Mouse (Mus musculus) ES-Bruce4 (cell line): Measurements from ENCODE around the gene Marcksl1.

Experiments used
- CTCF ChIP-seq: IDR thresholded peaks from one replicate; pipeline ENCODE4 v1.8.1; 2011; ENCODE audit warnings: low read depth, low read length
- EP300 ChIP-seq: IDR thresholded peaks from 2 replicates; pipeline ENCODE4 v1.6.1; 2011; ENCODE audit warnings: low read depth, low read length; ENCODE audit not compliant: insufficient read depth
- POLR2A ChIP-seq: IDR thresholded peaks from one replicate; pipeline ENCODE4 v1.8.1; 2011; ENCODE audit warnings: low read length; ENCODE audit not compliant: insufficient read depth

DNA sequence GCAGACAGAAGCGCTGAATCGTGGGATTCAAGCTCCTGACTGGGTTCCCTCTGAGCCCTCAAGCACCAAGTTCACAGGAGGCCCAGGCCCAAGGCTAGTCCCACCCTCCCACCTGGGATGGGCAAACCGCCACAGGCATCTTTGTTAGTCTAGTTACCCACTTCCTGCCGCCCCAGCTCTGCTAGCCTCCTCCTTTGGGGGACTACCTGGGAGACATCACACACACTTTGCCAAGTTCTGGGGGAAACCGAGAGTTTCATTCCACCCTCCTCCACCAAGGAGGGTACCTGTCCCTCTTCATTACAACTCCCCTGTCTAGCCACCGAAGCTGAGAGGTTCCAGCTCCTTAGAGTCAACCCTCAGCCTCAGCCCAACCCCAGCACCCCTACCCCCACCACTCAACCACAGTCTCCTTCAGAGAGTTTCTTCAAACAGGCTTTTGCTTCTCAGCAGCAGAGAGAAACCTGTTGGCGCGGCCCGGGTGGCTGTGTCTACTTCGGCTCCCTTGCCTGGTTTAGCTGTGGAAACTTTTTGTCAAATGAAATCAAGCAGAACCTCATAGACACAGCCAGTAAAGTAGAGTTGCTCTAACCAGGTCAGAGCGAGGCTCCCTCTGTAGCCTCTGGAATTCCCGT is 45.1 kb downstream of the Marcksl1 start:
- TF ChIP-seq POLR2A (no peak), CTCF (no peak), EP300 (no peak)
